Mouse (Mus musculus) heart, postnatal 14 days (tissue): Measurements from ENCODE around the gene Ttc21a. TPM values are rescaled to one million over a fixed set of nuclear protein-coding genes. Genes with fewer than 3 reads are reported as not detected.
A peak's percentile ranks its signal among the peaks of the same experiment; 100 is the strongest.

Experiments used
- DNase-seq, 2 experiments: peaks; one replicate each; pipeline ENCODE4 v3.0.0; 2021 to 2022
- intact Hi-C: fragments of 180-260 bp; cut with DNase I; formaldehyde crosslinking; loops from one replicate; pipeline ENCODE4 v1.15.1; 2025
- total RNA-seq, 2 experiments: library from RNA; stranded (reverse); gene quantifications; 2 replicates each; pipeline ENCODE4 v1.2.3; 2021

The Ttc21a gene
- total RNA-seq, 2 experiments from 2014 or later = 0.26 TPM; not detected in 1

- no peak for DNase-seq
- intact Hi-C loops = loop anchor here (2.0 kb wide), 1 partner anchor 45 kb away; no protein-coding TSS in a partner anchor
These were observed 3.7 kb upstream of the Ttc21a start for GRCm38 (mm10) chr9:119933675-119934074.

DNA sequence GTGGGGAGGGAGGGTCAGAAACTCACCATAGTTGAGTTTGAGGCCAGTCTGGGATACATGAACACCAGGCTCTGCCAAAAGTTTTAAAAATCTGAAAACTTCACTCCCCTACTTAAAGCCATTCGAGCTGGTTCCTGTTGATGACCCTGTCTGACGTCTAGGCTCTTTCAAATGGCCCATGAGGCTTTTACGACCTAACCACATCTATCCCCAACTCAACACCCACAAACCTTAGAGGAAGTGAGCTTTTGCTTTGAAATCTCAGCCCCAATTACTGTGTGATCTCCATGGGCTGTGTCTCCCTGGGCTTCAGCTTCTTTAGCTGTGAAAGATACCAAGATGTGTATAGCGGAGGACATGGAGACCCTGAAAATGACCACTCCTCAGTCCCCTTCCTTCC is 1.1 kb downstream of the Ttc21a start:
- intact Hi-C loops = no loop called here
- DNase-seq = no peak

- DNase-seq = no peak
- intact Hi-C loops = no loop called here
These were observed 2.2 kb downstream of the Ttc21a start for GRCm38 (mm10) chr9:119939646-119940045.

GRCm38 (mm10) chr9:119941407-119941806 is 4.0 kb downstream of the Ttc21a start:
- DNase-seq = no peak
- intact Hi-C loops = no loop called here

- intact Hi-C loops = no loop called here
- no peak for DNase-seq
These were observed 4.5 kb downstream of the Ttc21a start for GRCm38 (mm10) chr9:119941861-119942260.

GRCm38 (mm10) chr9:119943326-119943725 is 5.9 kb downstream of the Ttc21a start:
- no peak for DNase-seq
- intact Hi-C loops = no loop called here

DNA sequence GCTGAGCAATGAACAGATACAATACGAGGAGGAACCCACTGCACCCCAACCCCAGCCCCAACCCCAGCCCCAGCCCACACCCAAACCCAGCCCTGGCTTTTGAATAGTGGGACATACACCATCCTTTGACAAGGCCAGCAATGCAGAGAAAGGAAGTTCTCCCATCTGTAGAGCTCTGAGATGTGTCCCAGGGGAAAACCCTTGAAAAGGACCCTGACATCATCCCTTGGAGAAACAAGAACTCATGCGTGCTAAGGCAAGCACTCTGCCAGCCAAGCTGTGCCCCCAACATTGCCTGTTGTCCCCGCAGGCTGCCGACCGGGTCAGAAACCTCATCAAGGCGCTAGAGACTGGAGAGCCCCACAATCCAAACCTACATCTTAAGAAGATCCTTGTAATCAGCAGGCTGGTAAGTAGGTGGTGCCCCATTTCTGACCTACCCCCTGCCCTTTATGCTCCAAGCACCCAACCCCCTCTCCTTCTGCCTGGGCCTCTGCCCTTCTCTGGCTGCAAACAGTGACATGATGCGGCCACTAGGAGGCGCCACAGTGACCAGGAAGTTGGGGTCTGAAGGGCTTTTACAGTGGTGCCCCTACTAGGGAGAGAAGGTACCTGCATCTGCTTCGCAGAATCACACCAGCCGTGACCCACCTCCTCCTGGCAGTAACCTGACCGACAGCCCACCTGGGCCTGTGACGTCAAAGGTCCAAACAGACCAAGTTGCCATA is 7.9 kb downstream of the Ttc21a start:
- intact Hi-C loops = no loop called here
- no peak for DNase-seq

- DNase-seq = no peak
- intact Hi-C loops = no loop called here
These were observed 11.4 kb downstream of the Ttc21a start for GRCm38 (mm10) chr9:119948804-119949203.

DNA sequence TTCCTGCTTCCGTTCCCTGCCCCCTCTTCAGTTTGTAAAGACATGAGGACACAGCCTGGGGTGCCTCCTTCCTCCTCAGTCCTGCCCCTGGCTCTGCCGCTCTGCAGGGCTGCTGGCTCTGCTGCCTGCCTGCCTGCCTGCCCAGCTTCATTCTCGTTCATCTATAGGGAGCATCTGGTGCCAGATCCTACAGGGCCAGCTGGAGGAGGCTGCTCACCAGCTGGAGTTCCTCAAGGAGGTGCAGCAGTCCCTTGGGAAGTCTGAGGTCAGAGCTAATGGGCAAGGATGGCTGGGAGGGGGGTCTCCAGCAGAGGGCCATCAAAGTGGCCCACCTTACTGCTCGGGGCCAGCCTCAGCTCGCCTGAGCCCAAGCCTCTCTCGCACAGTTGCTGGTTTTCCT is 13.0 kb downstream of the Ttc21a start:
- intact Hi-C loops = no loop called here
- DNase-seq = peak; percentile 38 to 55

DNA sequence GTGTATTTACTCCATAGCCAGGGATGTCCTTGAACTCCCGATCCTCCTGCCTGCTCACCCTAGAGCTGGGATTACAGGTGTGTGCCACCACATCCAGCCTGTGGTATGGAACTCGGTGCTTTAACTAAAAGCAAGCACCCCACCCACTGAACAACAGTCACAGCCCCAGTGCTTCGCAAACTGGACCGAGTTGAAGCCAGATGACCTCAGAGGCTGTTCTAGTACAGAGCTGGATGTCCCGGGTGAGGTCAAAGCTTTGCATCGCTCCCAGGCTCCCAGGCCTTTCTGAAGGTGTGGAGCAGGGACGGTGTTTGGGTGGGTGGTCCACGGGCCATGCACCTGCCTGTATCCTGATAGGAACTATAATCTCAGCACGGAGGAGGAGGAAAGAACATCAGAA is 14.0 kb downstream of the Ttc21a start:
- intact Hi-C loops = no loop called here
- no peak for DNase-seq

GRCm38 (mm10) chr9:119958835-119959234 is 21.4 kb downstream of the Ttc21a start:
- no peak for DNase-seq
- intact Hi-C loops = no loop called here

DNA sequence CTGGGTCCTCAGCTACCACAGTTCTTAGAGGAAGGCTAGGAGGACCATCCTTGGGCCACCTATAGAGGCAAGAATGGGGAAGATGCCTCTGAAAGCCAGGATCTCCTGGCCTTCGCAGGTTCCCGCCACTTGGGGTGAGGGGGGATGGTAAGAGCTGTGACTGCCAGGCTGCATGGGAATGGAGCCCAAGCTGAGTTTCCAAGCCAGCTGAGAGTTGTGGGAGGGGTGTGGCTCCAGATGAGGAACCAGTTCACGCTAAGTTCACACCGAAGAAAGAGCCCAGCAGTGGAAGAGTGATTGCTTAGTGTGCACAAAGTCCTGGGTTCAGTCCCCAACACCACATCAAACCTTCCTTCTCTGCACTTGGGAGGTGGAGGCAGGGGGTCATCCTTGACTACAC is 24.8 kb downstream of the Ttc21a start:
- intact Hi-C loops = loop anchor here (5.0 kb wide), 1 partner anchor 135 kb away; no protein-coding TSS in a partner anchor

GRCm38 (mm10) chr9:119962987-119963667 is 25.7 kb downstream of the Ttc21a start:
- intact Hi-C loops = loop anchor here (1.0 to 5.0 kb wide), 3 partner anchors 49 to 134 kb away; no protein-coding TSS in a partner anchor

More for the DNA sequence above, 24.8 kb downstream of the Ttc21a start:
- no peak for DNase-seq

DNA sequence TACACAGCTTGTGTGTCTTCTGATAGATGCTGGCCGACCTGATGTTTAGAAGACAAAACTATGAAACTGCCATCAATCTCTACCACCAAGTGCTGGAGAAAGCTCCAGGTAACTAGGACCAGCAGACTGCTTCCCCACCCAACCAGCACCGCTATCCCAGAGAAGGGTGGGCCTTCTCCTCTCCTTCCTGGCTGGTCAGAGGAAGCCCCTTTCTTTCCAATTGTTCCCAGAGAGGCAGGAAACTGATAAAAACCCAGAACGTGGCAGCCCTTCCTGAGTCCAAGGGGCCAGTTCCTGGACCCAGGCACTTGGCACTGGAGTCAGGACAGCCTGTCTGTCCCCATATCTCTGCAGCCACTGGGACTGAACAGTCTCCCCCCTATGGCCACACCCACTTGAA is 26.8 kb downstream of the Ttc21a start:
- intact Hi-C loops = loop anchor here (2.0 to 5.0 kb wide), 2 partner anchors 19 to 133 kb away; no protein-coding TSS in a partner anchor

More at GRCm38 (mm10) chr9:119962987-119963667, 25.7 kb downstream of the Ttc21a start:
- DNase-seq = peak; percentile 80 to 87

DNA sequence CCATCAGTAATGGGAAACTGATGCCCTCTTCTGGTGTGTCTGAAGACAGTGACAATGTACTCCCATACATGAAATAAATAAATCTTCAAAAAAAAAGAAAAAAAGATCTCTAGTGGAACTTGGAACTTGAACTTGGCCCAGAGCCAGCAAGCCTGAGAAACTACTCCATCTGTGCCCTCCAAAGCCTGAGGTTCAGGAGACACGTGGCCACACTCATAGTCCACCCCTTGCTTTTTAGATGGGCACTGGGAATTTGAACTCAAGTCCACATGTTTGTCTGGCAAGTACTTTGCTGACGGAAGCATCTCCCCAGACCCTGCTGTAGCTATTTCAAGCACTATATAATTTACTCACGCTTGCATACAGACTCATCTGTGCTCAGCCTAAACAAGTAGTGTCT is 27.8 kb downstream of the Ttc21a start:
- no peak for DNase-seq
- intact Hi-C loops = loop anchor here (2.0 kb wide), 1 partner anchor 18 kb away; no protein-coding TSS in a partner anchor

More for the DNA sequence above, 26.8 kb downstream of the Ttc21a start:
- DNase-seq = no peak

GRCm38 (mm10) chr9:119966221-119966910 is 29.0 kb downstream of the Ttc21a start:
- no peak for DNase-seq
- intact Hi-C loops = no loop called here

- intact Hi-C loops = no loop called here
- no peak for DNase-seq
These were observed 32.4 kb downstream of the Ttc21a start for GRCm38 (mm10) chr9:119969811-119970210.

- DNase-seq = peak; percentile 62 to 80
- intact Hi-C loops = no loop called here
These were observed 32.8 kb downstream of the Ttc21a start for GRCm38 (mm10) chr9:119970221-119970620.

GRCm38 (mm10) chr9:119970763-119971656 is 33.6 kb downstream of the Ttc21a start:
- peak in 1 of 2 experiments; percentile 51 for DNase-seq
- intact Hi-C loops = no loop called here

DNA sequence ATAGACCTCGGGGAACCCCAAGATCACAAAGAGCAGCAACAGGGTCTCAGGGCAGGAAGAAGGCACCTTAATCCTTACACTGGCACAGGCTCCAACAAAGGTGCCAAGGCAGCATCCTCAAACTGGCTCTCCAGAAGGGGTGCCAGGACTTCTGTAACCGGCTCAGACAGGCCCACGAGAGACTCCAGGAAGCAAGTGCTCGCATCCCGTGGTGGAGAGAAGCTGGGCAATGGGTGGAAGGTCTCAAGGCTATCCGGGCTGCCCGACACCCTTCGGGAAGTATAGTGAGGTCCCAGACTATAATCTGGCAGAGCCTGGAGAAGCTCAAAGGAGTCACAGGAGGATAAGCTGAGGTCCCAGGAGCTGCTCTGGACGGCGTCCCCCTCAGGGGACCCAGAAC is 34.8 kb downstream of the Ttc21a start:
- intact Hi-C loops = no loop called here
- no peak for DNase-seq
